Mouse (Mus musculus): ENCODE results near the gene Tfb2m. TPM values are rescaled to one million over a fixed set of nuclear protein-coding genes. Genes with fewer than 3 reads are reported as not detected.
A peak's percentile ranks its signal among the peaks of the same experiment; 100 is the strongest.

Tfb2m gene
- 10 to 100 TPM; 47.2 to 47.9 TPM for total RNA-seq (2021)

- DNase-seq (ENCODE audit: low spot score), result peak; percentile 97
- intact Hi-C loops (cut with DNase I), result loop anchor here (2.0 to 5.0 kb wide), 2 partner anchors 41 to 79 kb away; no protein-coding TSS in a partner anchor
Observed at GRCm38 (mm10) chr1:179545768-179546550, at the start of gene Tfb2m, which contains the start of gene Cnst. Tfb2m (minus strand) TSS chr1:179546267. Cnst (plus strand) TSS chr1:179546370.

- DNase-seq (ENCODE audit: low spot score), result no peak
- intact Hi-C loops (cut with DNase I), result no loop called here
Observed at GRCm38 (mm10) chr1:179592972-179593371, 46.9 kb upstream of the Tfb2m start.

GRCm38 (mm10) chr1:179592143-179592542, 46.1 kb upstream of the Tfb2m start:
- no peak for DNase-seq (ENCODE audit: low spot score)
- intact Hi-C loops (cut with DNase I), result no loop called here

- intact Hi-C loops (cut with DNase I), result no loop called here
- no peak for DNase-seq (ENCODE audit: low spot score)
Observed at GRCm38 (mm10) chr1:179591639-179592038, 45.6 kb upstream of the Tfb2m start.

GRCm38 (mm10) chr1:179588230-179588629, 42.2 kb upstream of the Tfb2m start:
- intact Hi-C loops (cut with DNase I), result loop anchor here (5.0 kb wide), 1 partner anchor 41 kb away; the partner anchor contains the start of genes Cnst and Tfb2m
- no peak for DNase-seq (ENCODE audit: low spot score)

GRCm38 (mm10) chr1:179586430-179587095, 40.5 kb upstream of the Tfb2m start:
- intact Hi-C loops (cut with DNase I), result loop anchor here (5.0 kb wide), 1 partner anchor 39 kb away; the partner anchor contains the start of genes Cnst and Tfb2m
- no peak for DNase-seq (ENCODE audit: low spot score)

GRCm38 (mm10) chr1:179585646-179586045, 39.6 kb upstream of the Tfb2m start:
- DNase-seq (ENCODE audit: low spot score), result no peak
- intact Hi-C loops (cut with DNase I), result loop anchor here (5.0 kb wide), 1 partner anchor 38 kb away; the partner anchor contains the start of genes Cnst and Tfb2m

- intact Hi-C loops (cut with DNase I), result no loop called here
Observed at GRCm38 (mm10) chr1:179584220-179584619, 38.2 kb upstream of the Tfb2m start.

GRCm38 (mm10) chr1:179583090-179583489, 37.0 kb upstream of the Tfb2m start:
- intact Hi-C loops (cut with DNase I), result no loop called here
- DNase-seq (ENCODE audit: low spot score), result no peak

More at GRCm38 (mm10) chr1:179584220-179584619, 38.2 kb upstream of the Tfb2m start:
- no peak for DNase-seq (ENCODE audit: low spot score)

GRCm38 (mm10) chr1:179582021-179582433, 36.0 kb upstream of the Tfb2m start:
- intact Hi-C loops (cut with DNase I), result no loop called here

GRCm38 (mm10) chr1:179581422-179581821, 35.4 kb upstream of the Tfb2m start:
- no peak for DNase-seq (ENCODE audit: low spot score)
- intact Hi-C loops (cut with DNase I), result no loop called here

More at GRCm38 (mm10) chr1:179582021-179582433, 36.0 kb upstream of the Tfb2m start:
- peak; percentile 14 for DNase-seq (ENCODE audit: low spot score)

GRCm38 (mm10) chr1:179580200-179580599, 34.1 kb upstream of the Tfb2m start:
- no peak for DNase-seq (ENCODE audit: low spot score)
- intact Hi-C loops (cut with DNase I), result no loop called here

GRCm38 (mm10) chr1:179578625-179579024, 32.6 kb upstream of the Tfb2m start:
- DNase-seq (ENCODE audit: low spot score), result no peak
- intact Hi-C loops (cut with DNase I), result no loop called here

GRCm38 (mm10) chr1:179573650-179574206, 27.7 kb upstream of the Tfb2m start:
- no peak for DNase-seq (ENCODE audit: low spot score)
- intact Hi-C loops (cut with DNase I), result no loop called here

GRCm38 (mm10) chr1:179571686-179572085, 25.6 kb upstream of the Tfb2m start:
- DNase-seq (ENCODE audit: low spot score), result no peak
- intact Hi-C loops (cut with DNase I), result no loop called here

GRCm38 (mm10) chr1:179570482-179570881, 24.4 kb upstream of the Tfb2m start:
- DNase-seq (ENCODE audit: low spot score), result no peak
- intact Hi-C loops (cut with DNase I), result no loop called here

- no peak for DNase-seq (ENCODE audit: low spot score)
- intact Hi-C loops (cut with DNase I), result no loop called here
Observed at GRCm38 (mm10) chr1:179568690-179569398, 22.8 kb upstream of the Tfb2m start.

- DNase-seq (ENCODE audit: low spot score), result no peak
- intact Hi-C loops (cut with DNase I), result no loop called here
Observed at GRCm38 (mm10) chr1:179567558-179567957, 21.5 kb upstream of the Tfb2m start.

GRCm38 (mm10) chr1:179563926-179564325, 17.9 kb upstream of the Tfb2m start:
- intact Hi-C loops (cut with DNase I), result no loop called here
- DNase-seq (ENCODE audit: low spot score), result no peak

GRCm38 (mm10) chr1:179563211-179563610, 17.1 kb upstream of the Tfb2m start:
- intact Hi-C loops (cut with DNase I), result no loop called here
- DNase-seq (ENCODE audit: low spot score), result no peak

All from heart, postnatal 25 days (tissue).